Mouse (Mus musculus) hematopoietic stem cell, adult 5-6 weeks (primary cell): Measurements from ENCODE around the gene Fam19a1. TPM values are rescaled to one million over a fixed set of nuclear protein-coding genes. Genes with fewer than 3 reads are reported as not detected.
"Not testable (repeated sequence)": the region's sequence is repeated elsewhere in the genome, so short reads cannot be mapped to it uniquely, and the experiment has no call there.

Experiments
- ATAC-seq, 2 experiments: fragments of 125-278 bp in 1 of 2; replicated peaks in 1 of 2; 2 replicates each; pipeline ENCODE4 v1.8.0; 2016 to 2017; ENCODE audit warnings: inconsistent platforms in 2 of 2, mild to moderate bottlenecking in 2 of 2, moderate number of reproducible peaks in 2 of 2, low read depth in 1 of 2, moderate TSS enrichment in 1 of 2; ENCODE audit not compliant: low FRiP score in 2 of 2, poor library complexity in 2 of 2, severe bottlenecking in 2 of 2, insufficient read depth in 1 of 2, low TSS enrichment in 1 of 2
- total RNA-seq: library from RNA; stranded (forward); fragments of 172-1452, 232-1000 nt; gene quantifications from 2 replicates; pipeline ENCODE4 v1.2.3, GENCODE M21; 2017

The Fam19a1 gene
- not detected in 2 replicates for total RNA-seq

DNA sequence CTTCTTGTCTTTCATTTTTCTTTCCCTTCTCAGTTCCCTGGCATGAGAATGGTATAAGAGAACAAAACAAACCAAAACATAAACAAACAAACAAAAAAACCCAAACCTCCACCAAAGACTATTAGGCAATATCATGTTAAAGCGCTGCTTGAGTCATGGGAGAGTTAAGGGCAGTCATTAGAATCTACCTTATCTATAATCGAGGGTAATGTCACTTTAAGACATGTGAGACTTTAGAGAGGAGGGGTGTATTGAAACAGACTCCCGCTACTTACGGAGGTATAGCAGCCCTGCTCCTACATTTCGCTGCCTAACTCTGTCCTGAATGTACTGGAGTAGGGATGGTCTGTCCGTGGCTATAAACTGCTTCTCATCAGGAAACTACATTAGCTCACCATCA, at the start of gene Fam19a1:
TSS of gene Fam19a1 (plus strand) at position 301 of the 400 bp plus-strand sequence.
- ATAC-seq: no peak

DNA sequence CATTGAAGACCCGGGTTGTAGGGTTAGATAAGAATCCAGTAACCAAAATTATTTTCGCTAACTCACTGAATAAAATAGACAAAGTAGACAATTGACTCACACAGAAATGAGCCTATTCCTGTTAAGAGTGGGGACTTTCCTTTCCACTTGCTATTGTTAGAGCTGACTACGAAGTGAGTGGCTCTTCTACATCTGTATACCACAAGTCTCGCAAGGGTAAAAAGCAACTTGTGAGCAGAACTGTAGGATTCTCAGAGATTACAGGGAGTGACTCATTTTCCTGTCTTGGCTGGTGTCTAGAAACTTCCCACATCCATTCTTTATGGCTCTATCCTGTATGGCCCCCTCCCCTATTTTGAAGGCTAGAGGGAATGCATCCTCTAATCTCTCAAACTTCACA, 41.9 kb upstream of the Fam19a1 start:
- ATAC-seq: no peak

DNA sequence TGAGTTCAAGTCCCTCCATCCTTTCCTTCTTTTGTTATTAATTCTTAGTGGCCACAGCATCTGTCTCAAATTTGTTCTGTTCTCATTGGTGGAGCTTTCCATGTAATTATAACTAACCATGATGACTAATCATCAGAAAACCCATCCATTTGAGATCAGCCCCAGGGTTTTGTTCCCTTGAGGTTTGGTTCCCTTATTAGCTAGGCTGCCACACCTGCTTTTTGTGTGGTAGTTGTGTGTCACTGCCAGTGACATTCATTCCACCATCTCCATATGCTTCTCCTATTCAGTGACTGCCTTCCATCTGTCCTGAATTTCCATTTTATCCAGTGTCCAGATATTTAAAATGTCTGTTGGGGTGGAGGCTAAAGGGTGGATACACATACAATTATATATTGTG, 41.4 kb upstream of the Fam19a1 start:
- ATAC-seq: no peak

DNA sequence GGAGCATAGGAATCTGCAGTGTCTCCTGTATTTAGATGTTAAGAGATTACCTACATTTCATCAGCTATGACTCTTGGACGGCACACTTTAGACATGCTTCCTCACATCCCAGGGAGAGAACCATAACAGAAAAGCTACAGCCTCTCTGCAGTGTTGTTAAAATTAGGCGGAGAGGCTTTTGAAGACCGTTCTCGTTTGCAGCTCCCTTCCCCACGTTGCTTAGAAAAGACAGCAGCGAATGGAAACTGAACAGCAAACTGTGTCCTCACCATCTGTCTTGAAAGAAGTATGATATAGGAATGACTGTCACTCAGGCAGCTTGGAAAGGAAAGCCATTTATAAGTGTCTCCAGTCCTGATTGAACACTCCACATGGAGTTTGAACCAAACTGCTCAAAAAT, 23.0 kb upstream of the Fam19a1 start:
- ATAC-seq: no peak

DNA sequence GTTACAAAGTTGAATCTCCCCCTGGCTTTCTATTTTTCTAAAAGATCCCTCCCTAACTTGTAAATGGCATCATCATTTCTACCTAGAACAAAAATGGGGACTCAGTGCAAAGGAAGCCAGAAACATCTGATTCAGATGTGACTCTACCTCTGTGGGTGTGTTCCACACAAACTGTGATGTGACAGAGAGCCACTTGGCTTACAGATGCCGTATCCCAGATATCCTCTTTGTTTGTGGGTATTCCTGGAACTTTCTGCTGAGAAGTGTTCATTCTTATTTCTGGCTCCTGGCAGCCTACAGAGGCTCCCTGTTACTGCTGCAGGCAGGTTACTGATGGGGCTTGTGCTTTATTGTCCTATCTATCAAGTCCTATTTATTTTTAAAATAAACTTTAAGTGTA, 19.2 kb upstream of the Fam19a1 start:
- ATAC-seq: no peak

DNA sequence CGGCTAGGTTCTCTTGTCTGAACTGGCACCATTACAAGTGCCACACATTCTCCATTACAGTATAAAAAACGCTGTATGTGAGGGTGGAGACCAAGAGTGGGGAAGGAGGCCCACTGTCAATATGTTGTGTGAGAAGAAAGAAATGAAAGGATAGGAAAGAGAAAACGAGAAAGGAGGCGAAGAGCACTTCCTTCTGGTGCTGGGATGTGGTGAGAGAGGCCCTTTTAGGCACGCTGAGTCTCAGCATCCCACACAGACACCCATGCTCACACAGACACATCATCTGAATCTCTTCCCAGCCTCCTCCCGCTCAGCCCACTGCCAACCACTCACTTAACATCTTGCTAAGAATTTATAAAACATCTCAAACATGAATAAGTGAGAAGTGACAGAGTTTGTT, 14.7 kb upstream of the Fam19a1 start:
- no peak for ATAC-seq

DNA sequence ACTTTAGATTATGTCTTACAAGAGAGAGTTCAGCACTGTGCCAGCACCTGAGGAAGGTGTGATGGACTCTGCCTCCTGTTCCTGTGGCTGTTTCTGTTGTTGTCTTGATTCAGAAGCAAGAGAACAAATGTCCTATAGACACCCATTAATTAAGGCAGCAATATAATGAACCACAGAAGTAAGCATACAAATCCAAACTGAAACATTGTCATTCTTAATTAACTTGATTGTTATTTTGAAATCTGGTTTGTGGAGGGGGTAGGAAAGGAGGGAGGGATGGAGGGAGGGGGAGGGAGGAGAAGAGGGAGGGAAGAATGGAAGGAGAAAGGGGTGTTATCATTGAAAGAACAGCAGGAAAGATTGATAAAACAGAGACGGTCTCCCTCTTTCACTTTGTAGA, 1.3 kb upstream of the Fam19a1 start:
- ATAC-seq: no peak

DNA sequence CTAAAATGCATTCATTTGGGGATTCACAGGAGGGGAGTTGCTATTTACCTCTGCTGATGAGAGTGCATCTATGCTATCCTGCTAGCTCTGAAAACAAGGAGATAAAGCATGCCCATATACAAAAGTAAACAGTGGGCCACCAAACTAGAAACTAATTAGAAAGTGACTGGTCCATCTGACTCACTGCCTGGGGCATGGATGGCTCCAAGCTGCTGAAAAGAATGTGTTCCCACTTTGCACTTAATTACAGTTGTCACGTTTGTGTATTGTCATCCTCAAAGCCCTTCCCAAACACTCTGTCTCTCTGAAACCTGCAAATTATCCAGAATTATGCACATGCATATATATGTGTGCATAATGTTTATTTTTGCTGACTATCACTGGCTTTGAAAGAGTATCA, 1.2 kb downstream of the Fam19a1 start:
- no peak for ATAC-seq

DNA sequence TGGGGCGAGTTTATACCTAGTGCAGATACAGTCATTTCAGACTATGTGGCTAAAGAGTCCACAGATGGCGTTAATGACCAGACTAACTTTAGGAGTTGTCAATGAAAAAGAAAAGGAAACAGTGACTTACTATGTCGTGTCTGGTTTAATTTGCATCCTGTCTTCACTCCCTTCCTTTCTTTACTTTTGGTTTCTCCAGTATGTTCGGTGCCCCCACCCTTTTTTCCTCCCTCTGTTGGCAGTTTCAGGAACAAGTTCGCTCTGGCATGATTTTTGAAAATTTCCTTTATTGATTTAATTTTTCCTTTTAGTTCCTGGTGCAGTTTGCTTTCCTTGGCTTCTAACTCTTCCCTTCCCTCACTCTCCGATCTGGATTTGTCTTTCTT, 3.2 kb downstream of the Fam19a1 start:
- 0 out of 4 replicates have a peak, but pooled peaks have one; percentile 25 to 39 for ATAC-seq

DNA sequence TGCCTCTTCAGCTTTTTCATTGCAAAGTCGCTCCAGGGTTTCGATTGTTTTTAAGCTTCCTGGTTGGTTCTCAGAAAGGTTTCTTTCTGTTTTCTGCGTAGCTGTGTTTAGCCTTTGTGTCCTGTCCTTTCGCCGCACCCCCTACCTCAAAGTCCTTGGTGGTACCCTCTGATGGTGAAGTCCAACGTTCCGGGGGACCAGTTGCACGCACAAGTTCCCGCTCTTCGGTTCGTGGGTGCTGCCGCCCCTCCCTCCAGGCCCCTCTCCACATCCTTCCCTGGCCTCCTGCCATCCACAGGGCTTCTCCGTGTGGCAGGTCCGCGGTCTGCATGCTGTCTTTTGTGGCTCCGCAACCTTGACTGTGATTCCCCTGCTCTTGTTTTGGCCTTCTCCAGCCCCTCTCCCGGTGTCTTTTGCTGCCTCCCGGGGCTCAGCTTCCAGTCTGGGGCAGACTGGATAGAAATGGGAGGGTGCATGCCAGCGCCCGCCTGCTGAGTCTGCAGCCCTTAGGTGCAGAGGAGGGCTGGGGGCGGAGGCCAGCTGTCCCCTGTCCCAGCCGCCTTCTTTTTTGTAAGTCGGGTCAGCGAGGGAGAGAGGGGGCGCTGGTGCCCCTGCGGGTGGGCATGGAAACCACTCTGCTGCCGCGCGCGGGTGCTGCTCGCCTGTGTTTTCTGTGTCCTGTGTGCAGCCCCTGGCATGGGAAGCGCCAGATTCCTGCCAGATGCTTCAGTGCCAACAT, 3.7 kb downstream of the Fam19a1 start:
- ATAC-seq: peak; percentile 50 to 67

DNA sequence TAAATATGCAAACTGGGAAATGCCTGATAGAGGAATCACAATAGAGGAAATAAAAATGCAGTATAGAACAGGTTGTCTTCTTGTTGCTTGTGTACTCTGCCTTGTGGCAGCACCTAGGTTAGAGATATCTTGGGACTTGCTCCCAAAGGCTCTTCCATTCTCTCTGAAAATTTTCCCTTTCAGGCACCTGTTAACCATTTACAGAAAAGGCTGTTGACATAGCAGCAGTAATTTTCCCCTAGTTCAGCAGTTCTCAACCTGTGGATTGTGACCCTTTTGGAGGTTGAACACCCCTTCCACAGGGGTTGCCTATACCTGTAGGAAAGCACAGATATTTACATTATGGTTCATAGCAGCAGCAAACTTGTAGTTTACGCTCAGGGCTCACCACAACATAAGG, 30.4 kb downstream of the Fam19a1 start:
- no peak for ATAC-seq

DNA sequence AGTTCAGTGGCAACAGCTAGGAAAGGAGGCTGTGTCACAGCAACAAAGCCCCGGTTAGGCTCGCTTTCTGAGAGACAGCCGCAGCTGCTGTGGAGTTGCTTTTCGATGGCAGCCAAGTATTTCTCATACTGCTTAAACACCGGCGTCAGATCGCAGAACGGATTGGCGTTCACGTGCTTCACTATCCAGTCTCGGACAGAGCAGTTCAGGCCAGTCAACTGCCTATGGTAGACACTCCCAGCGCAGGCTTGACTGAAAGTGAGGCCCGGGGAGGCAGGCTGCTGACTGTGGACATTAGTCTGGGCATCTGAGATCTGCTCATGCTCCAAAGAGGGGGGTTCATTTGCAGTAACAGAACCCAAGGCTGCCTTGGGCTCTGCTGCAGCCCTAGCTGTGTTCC, 52.4 kb downstream of the Fam19a1 start:
- no peak for ATAC-seq

DNA sequence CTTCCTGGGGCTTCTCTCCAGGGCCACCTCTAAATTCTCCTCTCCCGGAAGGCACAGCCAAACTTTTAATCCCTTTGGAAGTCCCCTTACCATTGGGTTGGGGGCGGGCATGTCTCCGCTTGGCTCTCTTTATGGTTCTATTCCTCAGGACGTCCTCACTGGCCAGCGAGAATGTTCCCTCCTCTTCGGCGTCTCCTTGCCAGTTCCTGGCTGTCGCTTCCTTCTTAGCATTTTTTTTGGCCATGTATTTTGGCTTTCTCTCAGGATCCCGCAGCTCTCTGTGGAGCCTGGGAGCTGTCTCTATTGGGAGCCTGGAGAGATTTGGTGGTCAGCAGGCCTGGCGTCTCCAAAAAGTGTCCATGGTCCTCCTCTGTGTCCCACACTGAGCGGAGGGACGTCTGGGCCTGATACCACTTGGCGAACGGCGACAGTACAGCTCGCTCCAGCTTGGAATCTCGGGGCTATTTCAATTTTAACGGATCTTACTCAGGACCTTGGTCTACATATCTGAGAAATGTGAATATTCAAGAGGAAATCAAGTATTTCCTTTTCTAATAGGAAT, 52.9 kb downstream of the Fam19a1 start, which contains the start of gene 1700123L14Rik:
TSS of gene 1700123L14Rik (minus strand) at position 426 of the 562 bp plus-strand sequence.
- ATAC-seq: no peak

DNA sequence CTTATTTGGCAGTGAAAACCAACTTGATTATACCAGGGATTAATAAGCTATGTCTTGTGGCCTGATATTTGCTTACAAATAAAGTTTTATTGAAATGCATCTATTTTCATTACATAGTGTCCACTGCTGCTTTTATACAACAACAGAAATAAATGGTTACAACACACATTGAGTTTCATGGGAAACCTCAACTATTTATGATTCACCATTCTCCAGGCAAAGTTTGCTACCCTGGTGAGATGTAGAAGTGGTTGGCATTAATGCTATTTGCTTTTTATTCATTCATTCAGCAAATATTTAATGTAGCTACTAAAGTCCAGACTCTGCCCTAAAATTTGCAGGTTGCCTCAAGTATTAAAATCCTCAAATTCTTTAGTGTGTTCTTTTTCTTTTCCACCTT, 54.1 kb downstream of the Fam19a1 start:
- no peak for ATAC-seq

DNA sequence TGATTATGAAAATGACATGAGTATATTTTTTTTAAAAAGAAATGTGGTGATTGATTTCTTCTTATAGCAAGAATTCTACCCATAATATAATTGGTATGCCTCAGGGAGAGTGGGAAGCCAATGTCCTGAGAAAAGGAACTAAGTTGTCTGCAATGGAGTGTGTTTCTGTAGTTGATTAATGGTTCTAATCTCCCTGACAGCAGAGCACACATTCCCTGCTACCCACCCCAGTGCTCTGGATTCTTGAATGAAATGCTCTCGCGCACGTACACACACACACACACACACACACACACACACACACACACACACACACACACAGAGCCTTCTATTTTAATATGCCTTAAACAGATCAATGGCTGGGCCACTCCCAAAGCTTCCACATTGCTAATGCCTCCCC, 60.7 kb downstream of the Fam19a1 start:
- ATAC-seq: no peak

DNA sequence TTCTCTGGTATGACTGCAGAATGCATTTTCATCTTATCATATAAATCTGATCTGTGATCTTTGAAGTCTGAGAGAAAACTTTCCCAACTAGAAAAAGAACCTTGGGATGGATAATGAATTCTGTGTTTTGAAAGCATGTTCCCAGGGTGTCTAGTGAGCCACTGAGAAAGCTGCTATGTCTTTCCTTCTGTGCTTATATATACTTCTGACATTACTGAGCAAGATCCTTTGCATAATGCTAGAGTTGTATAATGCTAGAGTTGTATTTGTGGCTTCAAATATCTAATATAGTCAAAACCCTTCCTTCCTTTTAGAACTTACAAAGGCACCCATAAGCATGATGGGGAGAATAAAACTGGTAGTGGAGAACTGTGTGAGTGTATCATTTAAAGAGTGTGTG, 65.6 kb downstream of the Fam19a1 start:
- ATAC-seq: no peak

DNA sequence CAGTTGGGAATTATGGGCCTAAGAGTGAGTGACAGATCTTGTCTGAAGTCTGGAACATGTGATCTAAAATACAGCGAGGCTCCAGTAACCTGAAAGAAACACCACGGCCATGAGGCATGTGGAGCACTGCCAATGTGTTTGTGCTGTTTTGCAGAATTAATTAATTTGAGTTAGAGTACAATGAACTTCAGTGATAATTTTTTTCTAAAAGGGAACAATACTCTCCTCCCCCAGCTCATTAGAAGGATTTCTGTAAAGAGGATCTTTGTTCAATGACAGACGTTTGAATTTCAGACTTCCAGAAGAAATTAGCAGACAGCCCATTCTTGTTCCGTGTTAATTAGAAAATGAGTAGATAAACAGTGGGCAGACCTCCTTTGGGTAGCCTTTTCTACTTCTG, 70.4 kb downstream of the Fam19a1 start:
- no peak for ATAC-seq

DNA sequence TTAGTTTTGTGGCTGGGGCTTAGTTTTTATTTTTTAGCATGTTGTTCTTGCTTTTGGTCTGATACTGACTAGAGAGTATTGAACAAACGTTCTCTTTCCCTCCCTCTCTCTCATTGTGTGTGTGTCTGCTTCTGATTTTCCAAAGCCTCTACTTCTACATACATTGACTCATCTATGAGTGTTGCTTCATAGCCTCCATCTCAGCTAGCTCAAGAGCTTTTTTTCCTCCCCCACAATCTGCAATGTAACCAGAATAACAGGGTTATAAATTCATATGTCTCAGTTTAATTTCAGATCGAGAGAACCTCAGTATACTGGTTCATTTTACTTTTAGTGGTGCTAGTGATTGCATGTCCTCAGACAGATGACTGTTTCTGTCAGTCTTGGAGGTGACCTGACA, 73.6 kb downstream of the Fam19a1 start:
- no peak for ATAC-seq

DNA sequence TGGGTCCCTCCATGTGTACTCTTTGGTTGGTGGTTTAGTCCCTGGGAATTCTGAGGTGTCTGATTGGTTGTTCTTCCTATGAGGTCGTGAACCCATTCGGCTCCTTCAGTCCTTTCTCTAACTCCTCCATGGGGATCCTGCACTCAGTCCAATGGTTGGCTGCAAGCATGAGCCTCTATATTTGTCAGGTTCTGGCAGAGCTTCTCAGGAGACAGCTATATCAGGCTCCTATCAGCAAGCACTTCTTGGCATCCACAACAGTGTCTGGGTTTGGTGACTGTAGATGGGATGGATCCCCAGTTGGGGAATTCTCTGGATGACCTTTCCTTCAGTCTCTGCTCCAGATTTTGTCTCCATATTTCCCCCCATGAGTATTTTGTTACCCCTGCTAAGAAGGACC, 86.0 kb downstream of the Fam19a1 start:
- not testable (repeated sequence) for ATAC-seq
